Mouse (Mus musculus): Measurements from ENCODE around the gene Bcas3. TPM values are rescaled to one million over a fixed set of nuclear protein-coding genes. Genes with fewer than 3 reads are reported as not detected.
A peak's percentile ranks its signal among the peaks of the same experiment; 100 is the strongest.

Bcas3 gene
- total and polyA plus RNA-seq, 2 experiments from 2014 or later = 29.3 to 31.6 TPM

DNA sequence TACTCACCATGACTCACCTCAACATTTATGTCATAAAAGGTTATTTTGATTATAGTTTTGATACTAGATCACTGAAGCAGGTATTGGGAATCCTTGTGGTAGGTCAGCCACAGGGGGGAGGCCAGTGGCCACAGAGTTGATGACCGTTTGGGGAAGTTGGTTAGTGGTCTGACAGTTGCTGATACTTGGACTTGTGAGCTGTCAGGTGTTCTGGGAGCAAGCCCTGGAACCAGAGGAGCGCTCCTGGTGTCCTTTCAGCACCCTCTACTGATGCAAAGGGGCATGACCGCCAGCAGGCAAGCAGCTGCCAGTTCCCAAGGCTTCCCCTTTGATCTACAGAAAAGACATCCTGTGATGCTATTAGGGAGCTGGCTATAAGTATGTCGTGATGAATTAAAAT lies 18.2 kb upstream of the Bcas3 start:
- Histone ChIP-seq H3K27me3 (ENCODE audit: insufficient read depth, low read length) (no peaks in the 10 kb centered on the region), H3K36me3 (ENCODE audit: insufficient read depth) (peaks cover 27% of the 10 kb centered on the region), H3K9ac (no peak overlapping the region), H3K9me3 (ENCODE audit: low read length) (no peaks in the 10 kb centered on the region), H3K4me3 (ENCODE audit: low read depth, low read length) (no peak overlapping the region), H3K4me1 (ENCODE audit: insufficient read depth) (no peaks in the 10 kb centered on the region), H3K27ac (ENCODE audit: low read depth, low read length) (no peak overlapping the region), H3K4me2 (ENCODE audit: low read depth) (no peak overlapping the region)
- no peak for ATAC-seq
- 55% methylated on average over 4 of the region's 4 CpGs for WGBS
- DNase-seq = peak; percentile 18
- peak; percentile 59 for TF ChIP-seq CTCF (IDR thresholded peaks at IDR 0.05; ENCODE audit: low read depth)

DNA sequence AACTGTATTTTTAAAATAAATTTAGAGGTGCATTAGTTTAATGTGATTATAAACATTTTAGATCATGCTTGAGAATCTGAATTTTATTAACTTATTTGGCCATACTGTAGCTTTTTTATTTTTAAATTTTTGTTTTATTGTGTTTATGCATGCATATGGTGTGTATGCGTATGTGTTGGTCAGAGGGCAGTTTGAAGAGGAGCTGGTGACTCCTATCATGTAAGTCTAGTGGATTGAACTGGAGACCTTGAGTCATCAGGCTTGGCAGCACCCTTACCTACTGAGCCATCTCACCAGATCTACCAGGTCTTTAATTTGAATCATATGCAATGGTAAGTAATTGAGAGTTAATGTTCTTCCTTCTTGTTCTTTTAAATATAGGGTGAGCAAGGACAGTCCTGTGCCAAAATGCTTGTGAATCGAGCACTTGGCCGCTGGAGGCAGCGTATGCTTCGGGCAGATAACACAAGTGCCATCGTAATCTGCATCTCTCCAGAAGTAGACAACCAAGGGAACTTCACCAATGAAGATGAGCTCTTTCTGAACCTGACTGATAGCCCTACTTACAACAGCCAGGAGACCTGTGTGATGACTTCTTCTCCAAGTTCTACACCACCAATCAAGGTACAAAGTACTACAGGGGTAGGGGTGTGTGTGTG lies 13.7 kb upstream of the Bcas3 start:
- Histone ChIP-seq H3K4me3 (ENCODE audit: low read depth, low read length) (no peak overlapping the region), H3K27ac (ENCODE audit: low read depth, low read length) (no peak overlapping the region), H3K36me3 (ENCODE audit: insufficient read depth) (peaks cover 35% of the 10 kb centered on the region), H3K9me3 (ENCODE audit: low read length) (no peaks in the 10 kb centered on the region), H3K27me3 (ENCODE audit: insufficient read depth, low read length) (no peaks in the 10 kb centered on the region), H3K4me2 (ENCODE audit: low read depth) (no peak overlapping the region), H3K4me1 (ENCODE audit: insufficient read depth) (no peaks in the 10 kb centered on the region), H3K9ac (no peak overlapping the region)
- WGBS = 94% methylated on average over 6 of the region's 6 CpGs
- no peak for DNase-seq
- ATAC-seq = no peak
- TF ChIP-seq CTCF (IDR thresholded peaks at IDR 0.05; ENCODE audit: low read depth) = no peak

DNA sequence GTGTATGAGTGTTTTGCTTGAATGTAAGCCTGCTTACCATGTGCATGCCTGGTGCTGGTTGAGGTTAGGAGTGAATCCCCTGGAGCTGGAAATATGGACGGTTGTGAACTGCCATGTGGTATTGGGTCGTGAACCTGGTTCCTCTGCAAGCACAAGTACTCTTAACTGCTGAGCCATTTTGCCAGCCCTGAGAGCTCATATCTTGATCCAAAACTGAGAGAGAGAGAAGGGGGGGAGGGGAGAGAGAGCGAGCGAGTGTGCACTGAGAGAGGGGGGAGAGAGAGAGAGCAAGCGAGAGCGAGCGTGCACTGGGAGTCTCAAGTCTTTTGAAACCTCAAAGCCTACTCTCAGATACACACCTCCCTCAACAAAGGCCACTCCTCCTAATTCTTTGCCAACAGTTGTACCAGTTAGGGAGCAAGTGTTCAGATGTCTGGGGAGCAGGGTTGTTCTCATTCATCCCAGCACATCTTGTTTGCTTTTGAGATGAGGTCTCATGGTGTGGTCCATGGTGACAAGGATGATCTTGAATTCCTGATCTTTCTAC lies 12.8 kb upstream of the Bcas3 start:
- Histone ChIP-seq H3K9me3 (ENCODE audit: low read length) (no peaks in the 10 kb centered on the region), H3K27me3 (ENCODE audit: insufficient read depth, low read length) (no peaks in the 10 kb centered on the region), H3K4me2 (ENCODE audit: low read depth) (no peak overlapping the region), H3K36me3 (ENCODE audit: insufficient read depth) (peaks cover 36% of the 10 kb centered on the region), H3K9ac (no peak overlapping the region), H3K4me3 (ENCODE audit: low read depth, low read length) (no peak overlapping the region), H3K4me1 (ENCODE audit: insufficient read depth) (no peaks in the 10 kb centered on the region), H3K27ac (ENCODE audit: low read depth, low read length) (no peak overlapping the region)
- no peak for DNase-seq
- WGBS = 86% methylated on average over 7 of the region's 7 CpGs
- TF ChIP-seq CTCF (IDR thresholded peaks at IDR 0.05; ENCODE audit: low read depth) = no peak
- no peak for ATAC-seq

DNA sequence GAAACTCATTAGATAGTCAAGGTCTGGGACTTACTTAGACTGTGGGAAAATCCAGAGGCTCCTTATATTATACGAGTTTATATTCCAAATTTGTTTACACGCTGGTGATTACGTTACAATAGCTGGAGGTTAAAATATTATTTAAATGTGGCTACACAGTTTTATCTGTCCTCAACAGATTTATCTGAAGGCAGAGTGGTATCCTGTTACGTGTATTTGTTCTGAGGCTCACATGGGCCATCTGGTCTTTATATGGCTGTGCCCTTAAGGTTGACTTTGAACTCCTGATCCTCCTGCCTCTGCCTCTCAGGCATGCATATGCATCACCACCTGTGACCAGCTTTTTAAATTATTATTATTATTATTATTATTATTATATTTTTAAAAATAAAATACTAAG lies 852 bp downstream of the Bcas3 start:
- H3K9me3 ChIP-seq (ENCODE audit: low read length) = no peaks in the 10 kb centered on the region
- peak overlapping the region; percentile 74; the same call in 1 of the 2 replicates for H3K9ac ChIP-seq
- H3K36me3 ChIP-seq (ENCODE audit: insufficient read depth) = 0 out of 2 replicates have a peak, but pooled peaks cover 4% of the 10 kb centered on the region
- H3K27me3 ChIP-seq (ENCODE audit: insufficient read depth, low read length) = no peaks in the 10 kb centered on the region
- 69% methylated on average over 4 of the region's 4 CpGs for WGBS
- TF ChIP-seq CTCF (IDR thresholded peaks at IDR 0.05; ENCODE audit: low read depth) = no peak
- no peaks in the 10 kb centered on the region for H3K4me1 ChIP-seq (ENCODE audit: insufficient read depth)
- H3K4me2 ChIP-seq (ENCODE audit: low read depth) = peak overlapping the region; percentile 89
- H3K27ac ChIP-seq (ENCODE audit: low read depth, low read length) = no peak overlapping the region
- H3K4me3 ChIP-seq (ENCODE audit: low read depth, low read length) = peak overlapping the region; percentile 82
- no peak for ATAC-seq
- DNase-seq = no peak

DNA sequence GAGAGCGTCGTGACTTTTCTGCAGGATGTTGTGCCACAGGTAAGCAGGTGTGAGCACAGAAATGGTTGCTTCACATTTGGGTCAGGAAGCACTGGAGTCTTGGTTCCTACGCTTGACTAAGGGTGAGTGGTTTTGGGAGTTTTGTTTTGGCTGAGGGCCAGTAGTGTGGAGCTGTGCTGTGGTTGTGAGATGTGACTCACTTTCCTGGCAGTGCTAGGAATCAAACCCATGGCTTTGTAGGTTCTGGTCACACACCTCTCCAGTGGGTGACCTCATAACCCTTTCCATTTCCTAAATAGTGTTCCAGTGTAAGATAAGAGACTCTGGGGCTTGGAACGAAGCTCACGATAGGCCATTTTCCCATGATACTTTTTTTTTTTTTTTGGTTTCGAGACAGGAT lies 6.7 kb downstream of the Bcas3 start:
- 95% methylated on average over 6 of the region's 6 CpGs for WGBS
- peaks cover 29% of the 10 kb centered on the region for H3K36me3 ChIP-seq (ENCODE audit: insufficient read depth)

DNA sequence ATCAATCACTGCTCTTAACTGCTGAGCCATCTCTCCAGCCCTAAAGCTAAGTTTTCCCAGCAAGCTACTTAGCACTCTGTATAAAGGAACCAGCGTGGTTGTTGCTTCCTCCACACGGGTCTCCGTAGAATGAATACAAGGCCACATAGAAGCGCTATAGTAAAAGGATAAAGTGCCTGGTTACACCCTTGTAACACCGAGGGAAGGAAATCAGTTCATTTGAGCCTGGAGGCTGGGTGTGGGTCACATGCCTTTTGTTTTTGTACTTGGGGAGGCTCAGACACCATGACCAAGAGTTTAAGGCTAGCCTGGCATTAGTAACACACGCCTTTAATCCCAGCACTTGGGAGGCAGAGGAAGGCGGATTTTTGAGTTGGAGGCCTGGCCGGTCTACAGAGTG lies 8.7 kb downstream of the Bcas3 start:
- no peak for DNase-seq
- Histone ChIP-seq H3K9me3 (ENCODE audit: low read length) (no peaks in the 10 kb centered on the region), H3K36me3 (ENCODE audit: insufficient read depth) (peaks cover 38% of the 10 kb centered on the region), H3K4me2 (ENCODE audit: low read depth) (no peak overlapping the region), H3K9ac (no peak overlapping the region), H3K4me3 (ENCODE audit: low read depth, low read length) (no peak overlapping the region), H3K27me3 (ENCODE audit: insufficient read depth, low read length) (no peaks in the 10 kb centered on the region), H3K27ac (ENCODE audit: low read depth, low read length) (no peak overlapping the region), H3K4me1 (ENCODE audit: insufficient read depth) (no peaks in the 10 kb centered on the region)
- TF ChIP-seq CTCF (IDR thresholded peaks at IDR 0.05; ENCODE audit: low read depth) = no peak
- ATAC-seq = no peak
- 84% methylated on average over 8 of the region's 8 CpGs for WGBS

More for the DNA sequence above, 6.7 kb downstream of the Bcas3 start:
- H3K9ac ChIP-seq = no peak overlapping the region
- ATAC-seq = no peak
- no peaks in the 10 kb centered on the region for H3K27me3 ChIP-seq (ENCODE audit: insufficient read depth, low read length)
- H3K4me1 ChIP-seq (ENCODE audit: insufficient read depth) = no peaks in the 10 kb centered on the region
- no peak for DNase-seq
- H3K4me2 ChIP-seq (ENCODE audit: low read depth) = no peak overlapping the region
- no peaks in the 10 kb centered on the region for H3K9me3 ChIP-seq (ENCODE audit: low read length)
- no peak overlapping the region for H3K4me3 ChIP-seq (ENCODE audit: low read depth, low read length)
- no peak overlapping the region for H3K27ac ChIP-seq (ENCODE audit: low read depth, low read length)
- no peak for TF ChIP-seq CTCF (IDR thresholded peaks at IDR 0.05; ENCODE audit: low read depth)

DNA sequence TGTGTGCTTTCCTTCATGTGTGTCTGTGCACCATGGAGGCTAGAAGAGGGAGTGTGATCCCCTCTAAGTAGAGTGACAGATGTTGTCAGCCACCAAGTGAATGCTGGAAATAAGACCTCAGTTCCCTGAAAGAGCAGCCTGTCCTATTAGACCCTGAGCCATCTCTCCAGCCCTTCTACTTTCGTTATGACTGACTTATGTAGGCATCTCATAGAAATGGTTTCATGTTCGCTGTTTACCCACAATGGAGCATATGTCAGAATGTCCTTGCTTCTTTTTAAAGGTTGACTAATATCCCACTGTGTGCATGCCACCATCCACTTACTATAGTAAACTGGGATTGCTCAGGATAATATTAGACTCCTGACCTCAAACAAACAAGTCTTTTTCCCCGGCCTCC lies 13.2 kb downstream of the Bcas3 start:
- DNase-seq (no peak), ATAC-seq (no peak)
- 90% methylated on average over 3 of the region's 3 CpGs for WGBS
- H3K4me2 ChIP-seq (ENCODE audit: low read depth) = no peak overlapping the region
- H3K36me3 ChIP-seq (ENCODE audit: insufficient read depth) = peaks cover 40% of the 10 kb centered on the region
- H3K27me3 ChIP-seq (ENCODE audit: insufficient read depth, low read length) = no peaks in the 10 kb centered on the region
- H3K4me1 ChIP-seq (ENCODE audit: insufficient read depth) = no peaks in the 10 kb centered on the region
- H3K9ac ChIP-seq = no peak overlapping the region
- H3K27ac ChIP-seq (ENCODE audit: low read depth, low read length) = no peak overlapping the region
- no peak for TF ChIP-seq CTCF (IDR thresholded peaks at IDR 0.05; ENCODE audit: low read depth)
- H3K4me3 ChIP-seq (ENCODE audit: low read depth, low read length) = no peak overlapping the region
- H3K9me3 ChIP-seq (ENCODE audit: low read length) = no peaks in the 10 kb centered on the region
